Mouse (Mus musculus) liver, embryonic 11.5 days (tissue): ENCODE results near the gene Ms4a6c. TPM values are rescaled to one million over a fixed set of nuclear protein-coding genes. Genes with fewer than 3 reads are reported as not detected.
"Not testable (repeated sequence)": the region's sequence is repeated elsewhere in the genome, so short reads cannot be mapped to it uniquely, and the experiment has no call there.

Experiments used
- ATAC-seq: fragments of 200-750 bp; cut with Nextera tagmentation; replicated peaks from 2 replicates; pipeline ENCODE4 v1.8.0; 2017; ENCODE audit warnings: moderate number of reproducible peaks, mild to moderate bottlenecking, moderate TSS enrichment, moderate library complexity; ENCODE audit not compliant: low FRiP score
- DNase-seq: peaks from one replicate; pipeline ENCODE4 v3.0.0-alpha.2; 2017; ENCODE audit warnings: low spot score
- H3K27ac ChIP-seq: fragments of 300-500 bp; sonication (generic); 2 replicates; pipeline ENCODE4 v1.5.1; 2014; ENCODE audit warnings: mild to moderate bottlenecking, low read depth, low read length, control low read depth
- H3K27me3 ChIP-seq: fragments of 300-500 bp; sonication (generic); replicated peaks from 2 replicates; pipeline ENCODE4 v1.6.1; 2014; ENCODE audit warnings: low read length, mixed read lengths; ENCODE audit not compliant: control insufficient read depth, insufficient read depth
- H3K36me3 ChIP-seq: fragments of 300-500 bp; sonication (generic); 2 replicates; pipeline ENCODE4 v1.6.1; 2014; ENCODE audit warnings: mild to moderate bottlenecking, low read length, moderate library complexity, mixed read lengths; ENCODE audit not compliant: control insufficient read depth, insufficient read depth
- H3K4me1 ChIP-seq: fragments of 300-500 bp; sonication (generic); replicated peaks from 2 replicates; pipeline ENCODE4 v1.6.1; 2014; ENCODE audit warnings: low read length, mixed read lengths; ENCODE audit not compliant: control insufficient read depth, insufficient read depth
- H3K4me2 ChIP-seq: fragments of 300-500 bp; sonication (generic); 2 replicates; pipeline ENCODE4 v1.6.1; 2014; ENCODE audit warnings: mild to moderate bottlenecking, control low read depth, moderate library complexity
- H3K4me3 ChIP-seq: fragments of 300-500 bp; sonication (generic); 2 replicates; pipeline ENCODE4 v1.5.1; 2014; ENCODE audit warnings: low read depth, low read length, control low read depth
- H3K9ac ChIP-seq: fragments of 300-500 bp; sonication (generic); 2 replicates; pipeline ENCODE4 v1.6.1; 2014; ENCODE audit warnings: low read depth, low read length, control low read depth
- H3K9me3 ChIP-seq: fragments of 300-500 bp; sonication (generic); 2 replicates; pipeline ENCODE4 v1.6.1; 2016; ENCODE audit warnings: low read length, inconsistent platforms, mixed read lengths; ENCODE audit not compliant: control insufficient read depth
- WGBS: fragments of 180-500 bp; shearing (Covaris S2); extraction: QIAGEN DNeasy Blood & Tissue Kit; methylation state at CpG from one replicate; pipeline ENCODE4 v1.1.7; 2014; 5-methylcytosine and 5-hydroxymethylcytosine counted together
- polyA plus RNA-seq: library from polyadenylated mRNA; unstranded; fragments of >200 nt; fragmentation: Nextera tagmentation; extraction: Ambion mirVana; gene quantifications from 2 replicates; pipeline ENCODE4 v1.2.1, GENCODE M21; 2014

The Ms4a6c gene
- polyA plus RNA-seq, 1 experiment from 2014 or later = 3.2 TPM

GRCm38 (mm10) chr19:11492671-11493070 lies 23.5 kb downstream of the Ms4a6c start:
- no peaks in the 10 kb centered on the region for H3K27me3 ChIP-seq
- no peak overlapping the region for H3K9ac ChIP-seq
- DNase-seq = no peak
- no peaks in the 10 kb centered on the region for H3K9me3 ChIP-seq
- no peaks in the 10 kb centered on the region for H3K4me1 ChIP-seq
- no peak for ATAC-seq
- no peak overlapping the region for H3K27ac ChIP-seq
- H3K4me3 ChIP-seq = no peak overlapping the region
- no peak overlapping the region for H3K4me2 ChIP-seq
- no peaks in the 10 kb centered on the region for H3K36me3 ChIP-seq
- 83% methylated on average over 1 of the region's 1 CpGs for WGBS

GRCm38 (mm10) chr19:11494519-11494918 lies 25.4 kb downstream of the Ms4a6c start:
- DNase-seq (no peak), ATAC-seq (no peak)
- Histone ChIP-seq H3K27ac (no peak overlapping the region), H3K27me3 (no peaks in the 10 kb centered on the region), H3K9me3 (no peaks in the 10 kb centered on the region), H3K4me1 (no peaks in the 10 kb centered on the region), H3K36me3 (no peaks in the 10 kb centered on the region), H3K4me3 (no peak overlapping the region), H3K9ac (no peak overlapping the region), H3K4me2 (no peak overlapping the region)
- 77% methylated on average over 3 of the region's 3 CpGs for WGBS

- no peaks in the 10 kb centered on the region for H3K4me1 ChIP-seq
- 71% methylated on average over 6 of the region's 6 CpGs for WGBS
- H3K4me2 ChIP-seq = no peak overlapping the region
- no peak for ATAC-seq
- no peaks in the 10 kb centered on the region for H3K27me3 ChIP-seq
- no peak overlapping the region for H3K4me3 ChIP-seq
- H3K9me3 ChIP-seq = no peaks in the 10 kb centered on the region
- no peak for DNase-seq
- H3K9ac ChIP-seq = no peak overlapping the region
- H3K36me3 ChIP-seq = no peaks in the 10 kb centered on the region
- no peak overlapping the region for H3K27ac ChIP-seq
These were observed 27.2 kb downstream of the Ms4a6c start for GRCm38 (mm10) chr19:11496361-11496760.

- not testable (repeated sequence) for H3K4me2 ChIP-seq, H3K36me3 ChIP-seq, H3K27me3 ChIP-seq, H3K27ac ChIP-seq, H3K4me1 ChIP-seq, ATAC-seq, H3K9ac ChIP-seq, H3K9me3 ChIP-seq, DNase-seq, H3K4me3 ChIP-seq
- WGBS = 71% methylated on average over 1 of the region's 1 CpGs
These were observed 28.1 kb downstream of the Ms4a6c start for GRCm38 (mm10) chr19:11497300-11497699.

DNA sequence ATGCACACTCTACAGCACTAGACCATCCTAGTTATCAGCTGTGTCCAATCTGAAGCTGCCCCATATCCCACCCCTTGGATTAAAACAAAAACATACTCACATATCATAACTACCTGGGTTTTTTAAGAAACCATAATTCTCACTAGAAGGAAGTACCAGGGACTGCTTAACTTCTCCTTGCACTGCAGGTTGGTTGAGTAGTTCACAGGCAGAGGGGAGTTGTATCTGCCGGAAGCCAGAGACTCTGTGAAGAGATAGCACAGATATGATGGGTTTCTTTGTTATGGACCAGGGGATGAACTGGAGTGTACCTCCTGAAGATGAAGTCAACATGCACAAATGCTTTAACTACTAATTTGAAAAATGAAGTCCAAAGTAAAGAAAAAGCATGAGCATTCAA lies 31.6 kb downstream of the Ms4a6c start:
- H3K9me3 ChIP-seq = no peaks in the 10 kb centered on the region
- no peaks in the 10 kb centered on the region for H3K27me3 ChIP-seq
- no peak overlapping the region for H3K4me3 ChIP-seq
- 67% methylated on average over 1 of the region's 1 CpGs for WGBS
- DNase-seq (no peak), ATAC-seq (no peak)
- H3K36me3 ChIP-seq = no peaks in the 10 kb centered on the region
- H3K27ac ChIP-seq = no peak overlapping the region
- H3K4me1 ChIP-seq = no peaks in the 10 kb centered on the region
- H3K4me2 ChIP-seq = no peak overlapping the region
- H3K9ac ChIP-seq = no peak overlapping the region

- 81% methylated on average over 4 of the region's 4 CpGs for WGBS
- Histone ChIP-seq H3K4me2 (no peak overlapping the region), H3K4me1 (no peaks in the 10 kb centered on the region), H3K9me3 (no peaks in the 10 kb centered on the region), H3K9ac (no peak overlapping the region), H3K36me3 (no peaks in the 10 kb centered on the region), H3K27ac (no peak overlapping the region), H3K4me3 (no peak overlapping the region), H3K27me3 (no peaks in the 10 kb centered on the region)
- ATAC-seq (no peak), DNase-seq (no peak)
These were observed 32.2 kb downstream of the Ms4a6c start for GRCm38 (mm10) chr19:11501326-11501725.

DNA sequence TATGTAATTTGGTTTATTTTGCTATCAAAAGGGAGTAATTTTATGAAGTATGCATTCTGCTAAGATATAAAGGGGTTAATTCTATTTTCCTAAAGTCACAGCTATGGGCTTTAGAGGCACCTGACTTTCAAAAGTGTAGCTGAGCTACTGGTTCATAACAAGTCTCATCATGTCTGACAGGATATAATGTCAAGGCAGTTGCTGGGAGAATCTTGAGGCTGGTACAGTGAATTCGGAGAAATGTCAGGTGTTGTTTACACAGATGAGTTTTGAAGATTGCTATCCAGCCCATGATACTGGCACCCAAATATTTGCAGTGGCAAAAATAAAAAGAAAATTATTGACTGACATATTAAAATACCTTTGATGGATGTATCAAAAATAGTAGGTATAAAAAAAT lies 35.7 kb downstream of the Ms4a6c start:
- H3K9me3 ChIP-seq = no peaks in the 10 kb centered on the region
- H3K9ac ChIP-seq = no peak overlapping the region
- 76% methylated on average over 1 of the region's 1 CpGs for WGBS
- no peak overlapping the region for H3K4me3 ChIP-seq
- DNase-seq = no peak
- ATAC-seq = no peak
- H3K27me3 ChIP-seq = no peaks in the 10 kb centered on the region
- H3K27ac ChIP-seq = no peak overlapping the region
- H3K4me1 ChIP-seq = no peaks in the 10 kb centered on the region
- no peak overlapping the region for H3K4me2 ChIP-seq
- no peaks in the 10 kb centered on the region for H3K36me3 ChIP-seq

DNA sequence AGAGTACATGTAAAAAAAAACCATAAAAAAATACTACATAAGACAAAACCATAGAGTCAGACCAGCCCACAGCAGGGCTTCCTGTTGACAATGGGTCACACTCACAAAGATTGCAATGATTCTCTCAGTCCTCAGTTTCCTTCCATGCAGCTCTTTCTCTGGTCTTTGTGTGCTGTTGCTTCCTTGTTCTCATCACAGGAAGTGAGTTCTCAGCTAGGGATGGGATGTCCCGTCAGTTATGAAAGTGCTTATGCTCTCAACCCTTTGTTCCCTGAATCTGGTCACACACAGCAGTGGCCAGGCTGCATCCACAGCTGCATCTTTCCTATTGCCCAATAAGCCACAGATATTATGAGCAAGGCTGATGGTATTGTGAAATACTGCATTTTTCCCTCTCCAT lies 44.3 kb downstream of the Ms4a6c start:
- no peak for DNase-seq
- Histone ChIP-seq H3K27ac (no peak overlapping the region), H3K36me3 (no peaks in the 10 kb centered on the region), H3K4me2 (no peak overlapping the region), H3K27me3 (no peaks in the 10 kb centered on the region), H3K4me3 (no peak overlapping the region), H3K9ac (no peak overlapping the region), H3K9me3 (no peaks in the 10 kb centered on the region), H3K4me1 (no peaks in the 10 kb centered on the region)
- ATAC-seq = no peak
- WGBS = 56% methylated on average over 1 of the region's 1 CpGs

DNA sequence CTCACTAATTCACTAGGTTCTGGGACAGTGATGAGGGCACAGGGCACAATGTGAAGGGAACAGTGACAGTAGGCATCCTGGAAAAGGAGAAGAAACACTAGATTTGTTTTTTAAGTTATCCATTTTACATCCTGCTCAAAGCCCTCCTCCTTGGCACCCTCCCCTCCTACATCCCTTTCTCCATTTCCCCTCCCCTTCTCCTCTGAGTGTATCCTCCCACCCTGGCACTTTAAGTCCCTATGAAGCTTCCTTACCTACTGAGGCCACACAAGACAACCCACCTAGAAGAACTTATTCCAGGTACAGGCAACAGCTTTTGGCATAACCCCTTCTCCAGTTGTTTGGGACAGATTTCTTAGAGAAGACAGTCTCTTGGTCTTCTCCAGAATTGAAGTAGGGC lies 47.1 kb downstream of the Ms4a6c start, which contains the start of gene Ms4a6b:
Ms4a6b (plus strand) TSS at position 267 of the 400 bp plus-strand sequence.
- no peak for ATAC-seq

More for the DNA sequence above, 47.1 kb downstream of the Ms4a6c start, which contains the start of gene Ms4a6b:
- H3K27me3 ChIP-seq = no peaks in the 10 kb centered on the region
- no peak for DNase-seq
- no peaks in the 10 kb centered on the region for H3K9me3 ChIP-seq
- H3K4me2 ChIP-seq = no peak within 1 kb of the TSS
- no peak within 1 kb of the TSS for H3K9ac ChIP-seq
- no peaks in the 10 kb centered on the region for H3K4me1 ChIP-seq
- H3K4me3 ChIP-seq = no peak within 1 kb of the TSS
- no peak within 1 kb of the TSS for H3K27ac ChIP-seq
- H3K36me3 ChIP-seq = no peaks in the 10 kb centered on the region
